In the genomic region with DNA sequence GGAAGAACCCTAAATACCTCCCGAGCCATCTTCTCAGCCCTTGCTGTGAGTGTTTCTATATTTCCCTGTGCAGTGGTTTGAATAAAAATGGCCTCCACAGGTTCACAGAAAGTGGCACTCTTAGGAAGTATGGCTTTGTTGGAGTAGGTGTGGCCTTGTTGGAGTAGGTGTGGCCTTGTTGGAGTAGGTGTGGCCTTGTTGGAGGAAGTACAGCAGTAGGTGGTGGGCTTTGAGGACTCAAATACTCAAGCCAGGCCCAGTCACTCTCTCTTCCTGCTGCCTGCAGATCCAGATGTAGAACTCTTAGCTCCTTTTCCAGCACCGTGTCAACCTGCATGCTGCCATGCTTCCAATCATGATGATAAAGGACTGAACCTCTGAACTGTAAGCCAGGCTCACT, we compare ENCODE assay signal across 28 mouse cellular contexts. TPM values are rescaled to one million over a fixed set of nuclear protein-coding genes. Genes with fewer than 3 reads are reported as not detected.
DNase-seq lines count a peak whose midpoint lies in the region; ATAC-seq and TF ChIP-seq lines count a peak whose summit lies in the region.
"Had no signal": no experiment of that assay in that cellular context is flagged by ENCODE, and none has a peak within 500 bp of the region (broad histone marks: within the 10 kb centered on the region; RNA-seq: fewer than 3 reads in every experiment).

No protein-coding gene starts in this region.

- no peak overlapping the region for H3K4me3 ChIP-seq in embryonic facial prominence, embryonic 12.5 days
- H3K4me3 ChIP-seq in embryonic facial prominence, embryonic 10.5 days = no peak overlapping the region
- H3K4me3 ChIP-seq in layer of hippocampus, adult 2 months = no peak overlapping the region
- H3K4me3 ChIP-seq: erythroblast, embryonic 14.5 days; forebrain, embryonic 12.5 days; forebrain, embryonic 15.5 days; heart, embryonic 10.5 days; heart, embryonic 13.5 days had no signal

- H3K27ac ChIP-seq in embryonic facial prominence, embryonic 12.5 days = 0 out of 2 replicates have a peak overlapping the region, but pooled peaks have one; percentile 90
- H3K27ac ChIP-seq in embryonic facial prominence, embryonic 10.5 days (replicated peaks) = no peak overlapping the region
- H3K27ac ChIP-seq in layer of hippocampus, adult 2 months = 0 out of 2 replicates have a peak overlapping the region, but pooled peaks have one; percentile 36
- H3K27ac ChIP-seq: hindbrain, embryonic 14.5 days; hindbrain, postnatal 0 days had no signal

- WGBS in embryonic facial prominence, embryonic 12.5 days = 98% methylated on average over 2 of the region's 2 CpGs
- WGBS in embryonic facial prominence, embryonic 10.5 days = 96% methylated on average over 2 of the region's 2 CpGs

- peaks cover 22% of the 10 kb centered on the region for H3K4me1 ChIP-seq in embryonic facial prominence, embryonic 12.5 days
- H3K4me1 ChIP-seq in embryonic facial prominence, embryonic 10.5 days = peaks cover 22% of the 10 kb centered on the region

- TF ChIP-seq CTCF in layer of hippocampus, adult 2 months (conservative IDR thresholded peaks at IDR 0.05) = no peak

- no peak for DNase-seq in embryonic facial prominence, embryonic 10.5 days (ENCODE audit: low spot score)
- no peak for DNase-seq in layer of hippocampus, adult 2 months (ENCODE audit: low spot score in 2 of 2)
- no peak for DNase-seq in layer of hippocampus, postnatal 25 days (ENCODE audit: extremely low spot score in 1 of 2, low spot score in 1 of 2)
- peak; percentile 58 for DNase-seq in ES-CJ7 (ENCODE audit: low read depth, low spot score)
- peak; percentile 54 for DNase-seq in ZHBTc4 (ENCODE audit: low read depth, low spot score)
- DNase-seq in lung, postnatal 36 days = no peak
- DNase-seq: adrenal gland, postnatal 10 days; adrenal gland, postnatal 36 days; cerebellum, adult 11 months; cerebellum, adult 2 months; cerebellum, adult 9-11 months; cerebellum, postnatal 25 days; gastrocnemius, postnatal 14 days; heart, adult 18-20 months; heart, postnatal 14 days; heart, postnatal 4 days had no signal

- no peaks in the 10 kb centered on the region for H3K9me3 ChIP-seq in embryonic facial prominence, embryonic 12.5 days
- H3K9me3 ChIP-seq in embryonic facial prominence, embryonic 10.5 days = no peaks in the 10 kb centered on the region
- H3K9me3 ChIP-seq: forebrain, embryonic 12.5 days; forebrain, embryonic 15.5 days; G1E; heart, embryonic 10.5 days; heart, embryonic 13.5 days had no signal

- no peak for ATAC-seq in embryonic facial prominence, embryonic 12.5 days (ENCODE audit: insufficient number of reproducible peaks, insufficient read depth, low FRiP score, low TSS enrichment)
- ATAC-seq in cerebellum, adult (ENCODE audit: insufficient number of reproducible peaks, low FRiP score, low TSS enrichment) = no peak
- ATAC-seq: forebrain, embryonic 15.5 days; hindbrain, postnatal 0 days; inflammation-experienced regulatory T-cells, adult 6 months; intestine, embryonic 16.5 days had no signal

- H3K36me3 ChIP-seq in embryonic facial prominence, embryonic 12.5 days = no peaks in the 10 kb centered on the region
- H3K36me3 ChIP-seq in embryonic facial prominence, embryonic 10.5 days (replicated peaks) = no peaks in the 10 kb centered on the region
- H3K36me3 ChIP-seq: forebrain, embryonic 12.5 days; forebrain, embryonic 15.5 days; G1E; heart, embryonic 13.5 days had no signal

- H3K27me3 ChIP-seq in embryonic facial prominence, embryonic 12.5 days = no peaks in the 10 kb centered on the region
- peaks cover 10% of the 10 kb centered on the region for H3K27me3 ChIP-seq in embryonic facial prominence, embryonic 10.5 days (replicated peaks; ENCODE audit: low read depth, poor library complexity, severe bottlenecking)
- H3K27me3 ChIP-seq: forebrain, embryonic 15.5 days; heart, embryonic 13.5 days had no signal

- H3K4me2 ChIP-seq in embryonic facial prominence, embryonic 12.5 days (replicated peaks) = no peak overlapping the region
- H3K4me2 ChIP-seq: forebrain, embryonic 12.5 days; forebrain, embryonic 15.5 days; heart, embryonic 13.5 days; hindbrain, embryonic 14.5 days had no signal

- no peak overlapping the region for H3K9ac ChIP-seq in embryonic facial prominence, embryonic 12.5 days
- H3K9ac ChIP-seq: forebrain, embryonic 12.5 days; forebrain, embryonic 15.5 days; heart, embryonic 13.5 days; hindbrain, embryonic 14.5 days had no signal

RNA-seq across cellular contexts. Expression of gene Zcchc24, which starts 25.5 kb away (rescaled TPM):
- polyA plus RNA-seq in embryonic facial prominence, embryonic 12.5 days (2016; fragmentation: Nextera tagmentation; extraction: Ambion mirVana) = 47.3 and 47.4 TPM in 2 replicates
- polyA plus RNA-seq in embryonic facial prominence, embryonic 10.5 days (2016; fragmentation: Nextera tagmentation; extraction: Ambion mirVana) = 12.9 and 15.2 TPM in 2 replicates
- 10 to 100 TPM; 56.4 to 58.5 TPM for total RNA-seq in layer of hippocampus, adult 2 months (2021)
- 10 to 100 TPM; 56.1 to 59.0 TPM for total RNA-seq in layer of hippocampus, postnatal 25 days (2021)
- polyA plus RNA-seq: G1E had no signal

RNA-seq across cellular contexts. Expression of gene Anxa11, which starts 47.6 kb away (rescaled TPM):
- polyA plus RNA-seq in embryonic facial prominence, embryonic 12.5 days (2016; fragmentation: Nextera tagmentation; extraction: Ambion mirVana) = 9.8 and 14.4 TPM in 2 replicates
- polyA plus RNA-seq in embryonic facial prominence, embryonic 10.5 days (2016; fragmentation: Nextera tagmentation; extraction: Ambion mirVana) = 5.3 and 6.1 TPM in 2 replicates
- total RNA-seq in layer of hippocampus, adult 2 months (2021) = 10 to 100 TPM; 87.9 to 88.8 TPM
- total RNA-seq in layer of hippocampus, postnatal 25 days (2021) = 10 to 100 TPM; 64.8 to 69.7 TPM

Comparison
In these comparisons a context has a peak if more than half of its experiments do, and no peak if none do; other contexts are left out.
1. DNase-seq: peak in ES-CJ7 (single experiment) and ZHBTc4 (single experiment); none in embryonic facial prominence, embryonic 10.5 days (single experiment), layer of hippocampus, adult 2 months (0 of 2), layer of hippocampus, postnatal 25 days (0 of 2) and lung, postnatal 36 days (single experiment).